Mouse (Mus musculus) layer of hippocampus, postnatal 14 days (tissue): ENCODE results near the gene Ppp1r15b. TPM values are rescaled to one million over a fixed set of nuclear protein-coding genes. Genes with fewer than 3 reads are reported as not detected.
A peak's percentile ranks its signal among the peaks of the same experiment; 100 is the strongest.

ENCODE experiments used
- DNase-seq, 2 experiments: peaks; one replicate each; pipeline ENCODE4 v3.0.0; 2021 to 2022; ENCODE audit warnings: low spot score in 2 of 2, mixed read lengths in 1 of 2
- total RNA-seq, 2 experiments: library from RNA; stranded (reverse); gene quantifications; 2 replicates each; pipeline ENCODE4 v1.2.3; 2021

The Ppp1r15b gene
- total RNA-seq, 2 experiments from 2014 or later: 45.3 to 45.9 TPM

GRCm38 (mm10) chr1:133155270-133155669 is 24.3 kb downstream of the Ppp1r15b start:
- DNase-seq: no peak

GRCm38 (mm10) chr1:133159128-133159564 is 28.2 kb downstream of the Ppp1r15b start:
- no peak for DNase-seq

- DNase-seq: no peak
Observed at GRCm38 (mm10) chr1:133161559-133161958, 30.6 kb downstream of the Ppp1r15b start.

GRCm38 (mm10) chr1:133162046-133162445 is 31.1 kb downstream of the Ppp1r15b start:
- no peak for DNase-seq

- DNase-seq: no peak
Observed at GRCm38 (mm10) chr1:133162981-133163380, 32.0 kb downstream of the Ppp1r15b start.

- DNase-seq: no peak
Observed at GRCm38 (mm10) chr1:133163820-133164431, 33.0 kb downstream of the Ppp1r15b start, which contains the start of gene Plekha6. TSS of gene Plekha6 (plus strand) at chr1:133164210.

GRCm38 (mm10) chr1:133164591-133165011 is 33.7 kb downstream of the Ppp1r15b start:
- no peak for DNase-seq

GRCm38 (mm10) chr1:133165111-133165510 is 34.2 kb downstream of the Ppp1r15b start:
- DNase-seq: no peak

- DNase-seq: no peak
Observed at GRCm38 (mm10) chr1:133168318-133169060, 37.5 kb downstream of the Ppp1r15b start.

GRCm38 (mm10) chr1:133170196-133170595 is 39.3 kb downstream of the Ppp1r15b start:
- no peak for DNase-seq

- peak in 1 of 2 experiments; percentile 50 for DNase-seq
Observed at GRCm38 (mm10) chr1:133171357-133171756, 40.4 kb downstream of the Ppp1r15b start.

- DNase-seq: no peak
Observed at GRCm38 (mm10) chr1:133175150-133175549, 44.2 kb downstream of the Ppp1r15b start.

GRCm38 (mm10) chr1:133177480-133178172 is 46.7 kb downstream of the Ppp1r15b start:
- peak in 1 of 2 experiments; percentile 77 for DNase-seq

GRCm38 (mm10) chr1:133178732-133179440 is 47.9 kb downstream of the Ppp1r15b start:
- DNase-seq: peak in 1 of 2 experiments; percentile 41

- peak; percentile 83 to 93 for DNase-seq
Observed at GRCm38 (mm10) chr1:133181072-133182015, 50.4 kb downstream of the Ppp1r15b start.

GRCm38 (mm10) chr1:133182016-133182705 is 51.2 kb downstream of the Ppp1r15b start:
- peak in 1 of 2 experiments; percentile 49 for DNase-seq

GRCm38 (mm10) chr1:133182706-133183095 is 51.8 kb downstream of the Ppp1r15b start:
- DNase-seq: no peak

GRCm38 (mm10) chr1:133183141-133183925 is 52.4 kb downstream of the Ppp1r15b start:
- DNase-seq: no peak
